Mouse (Mus musculus) c-Kit-negative CD71-positive TER-119-positive erythroid progenitor cells, embryonic 14.5 days (primary cell): ENCODE results near the gene Gm21310.
"Not testable (repeated sequence)": the region's sequence is repeated elsewhere in the genome, so short reads cannot be mapped to it uniquely, and the experiment has no call there.

Experiments
- DNase-seq: peaks from one replicate; pipeline ENCODE4 v3.0.0-alpha.2; 2013; ENCODE audit warnings: low read depth, low spot score

Gene Gm21310

GRCm38 (mm10) chrY:10147083-10147482, at the start of gene Gm21310:
Gm21310 (minus strand) TSS chrY:10147183.
- DNase-seq: not testable (repeated sequence)
